11 mouse cellular contexts compared by ENCODE assay signal in the genomic region with DNA sequence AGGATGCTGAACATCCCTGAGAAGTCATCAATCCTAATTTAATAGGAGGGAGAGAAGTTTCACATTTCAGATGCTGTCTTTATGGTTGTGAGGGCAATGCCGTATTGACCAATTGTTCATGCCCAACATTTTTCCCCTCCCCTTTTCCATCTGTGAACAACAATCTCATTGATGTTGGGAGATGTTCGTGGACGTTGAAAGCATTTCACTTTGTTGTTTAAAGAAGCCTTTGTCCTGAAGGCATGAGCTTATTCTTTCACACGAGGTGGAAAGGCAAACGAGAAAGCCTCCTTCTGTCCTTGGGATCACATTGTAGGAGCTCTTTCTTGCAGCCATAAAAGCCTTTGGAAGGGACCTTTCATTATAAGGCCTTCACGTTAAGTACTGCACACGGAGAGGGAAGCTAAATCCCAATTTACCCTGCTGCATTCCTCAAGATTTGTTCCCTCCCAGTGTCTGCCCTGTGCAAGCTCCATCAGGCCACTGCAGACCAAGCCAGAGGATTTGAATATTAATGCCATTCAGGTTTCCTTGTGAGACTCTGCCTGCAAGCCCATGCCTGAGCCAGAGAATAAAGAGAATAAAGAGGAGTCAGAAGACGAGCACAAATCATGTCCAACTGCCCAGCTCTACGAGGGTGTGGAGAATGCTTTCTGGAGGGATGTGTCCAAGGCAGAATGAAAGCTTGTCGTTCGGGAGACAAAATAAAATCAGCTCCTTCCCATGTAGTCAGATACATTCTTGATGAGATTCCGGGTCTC.
A peak's percentile ranks its signal among the peaks of the same experiment; 100 is the strongest.
DNase-seq lines count a peak whose midpoint lies in the region; ATAC-seq lines count a peak whose summit lies in the region.
"Had no signal": no experiment of that assay in that cellular context is flagged by ENCODE, and none has a peak within 500 bp of the region (broad histone marks: within the 10 kb centered on the region; RNA-seq: fewer than 3 reads in every experiment).

No protein-coding gene starts in this region.

- no peak overlapping the region for H3K4me3 ChIP-seq in forebrain, embryonic 13.5 days
- H3K4me3 ChIP-seq in midbrain, embryonic 10.5 days, result peak overlapping the region; percentile 30
- H3K4me3 ChIP-seq in liver, embryonic 11.5 days (ENCODE audit: low read depth, low read length), result no peak overlapping the region
- H3K4me3 ChIP-seq: myocyte had no signal

- H3K27ac ChIP-seq in forebrain, embryonic 13.5 days, result peak overlapping the region; percentile 62
- H3K27ac ChIP-seq in midbrain, embryonic 10.5 days (replicated peaks), result peak overlapping the region; percentile 91
- no peak overlapping the region for H3K27ac ChIP-seq in liver, embryonic 11.5 days (ENCODE audit: low read depth, low read length)

- peak; percentile 34 for DNase-seq in retina, postnatal 1 day
- no peak for DNase-seq in retina, embryonic 14.5 days (ENCODE audit: low spot score)
- DNase-seq in midbrain, embryonic 10.5 days (ENCODE audit: low spot score), result peak; percentile 74
- DNase-seq in liver, embryonic 11.5 days (ENCODE audit: low spot score), result no peak
- DNase-seq in T-cell, adult 2 months (ENCODE audit: low spot score), result no peak
- DNase-seq in ovary, postnatal 36 days (ENCODE audit: low spot score), result no peak
- DNase-seq in cerebellum, adult 8-10 months, result no peak
- DNase-seq: adrenal gland, postnatal 10 days; heart, postnatal 10 days had no signal

- no peak overlapping the region for H3K9ac ChIP-seq in forebrain, embryonic 13.5 days
- no peak overlapping the region for H3K9ac ChIP-seq in liver, embryonic 11.5 days (ENCODE audit: low read depth, low read length)

- ATAC-seq in forebrain, embryonic 13.5 days, result peak; percentile 84
- ATAC-seq in liver, embryonic 11.5 days (replicated peaks; ENCODE audit: low FRiP score), result no peak

- H3K36me3 ChIP-seq in forebrain, embryonic 13.5 days (ENCODE audit: poor library complexity, severe bottlenecking), result no peaks in the 10 kb centered on the region
- no peaks in the 10 kb centered on the region for H3K36me3 ChIP-seq in midbrain, embryonic 10.5 days
- no peaks in the 10 kb centered on the region for H3K36me3 ChIP-seq in liver, embryonic 11.5 days (ENCODE audit: control insufficient read depth, insufficient read depth, low read length)

- peak overlapping the region; percentile 28 for H3K4me2 ChIP-seq in forebrain, embryonic 13.5 days
- H3K4me2 ChIP-seq in liver, embryonic 11.5 days, result no peak overlapping the region

- 6% methylated on average over 12 of the region's 12 CpGs for WGBS in forebrain, embryonic 13.5 days
- 13% methylated on average over 12 of the region's 12 CpGs for WGBS in midbrain, embryonic 10.5 days
- 60% methylated on average over 12 of the region's 12 CpGs for WGBS in liver, embryonic 11.5 days

- H3K27me3 ChIP-seq in forebrain, embryonic 13.5 days, result no peaks in the 10 kb centered on the region
- no peaks in the 10 kb centered on the region for H3K27me3 ChIP-seq in midbrain, embryonic 10.5 days (ENCODE audit: low read depth, poor library complexity, severe bottlenecking)
- H3K27me3 ChIP-seq in liver, embryonic 11.5 days (replicated peaks; ENCODE audit: control insufficient read depth, insufficient read depth, low read length), result no peaks in the 10 kb centered on the region

- H3K4me1 ChIP-seq in forebrain, embryonic 13.5 days, result peaks cover 16% of the 10 kb centered on the region
- peaks cover 42% of the 10 kb centered on the region for H3K4me1 ChIP-seq in midbrain, embryonic 10.5 days
- H3K4me1 ChIP-seq in liver, embryonic 11.5 days (replicated peaks; ENCODE audit: control insufficient read depth, insufficient read depth, low read length), result no peaks in the 10 kb centered on the region

- no peaks in the 10 kb centered on the region for H3K9me3 ChIP-seq in forebrain, embryonic 13.5 days (replicated peaks)
- H3K9me3 ChIP-seq in midbrain, embryonic 10.5 days (replicated peaks), result no peaks in the 10 kb centered on the region
- no peaks in the 10 kb centered on the region for H3K9me3 ChIP-seq in liver, embryonic 11.5 days (ENCODE audit: control insufficient read depth, low read length)

Comparison
In these comparisons a context has a peak if more than half of its experiments do, and no peak if none do; other contexts are left out.
1. DNase-seq: peak in retina, postnatal 1 day (single experiment) and midbrain, embryonic 10.5 days (single experiment); none in retina, embryonic 14.5 days (single experiment), liver, embryonic 11.5 days (single experiment), T-cell, adult 2 months (single experiment), ovary, postnatal 36 days (single experiment) and cerebellum, adult 8-10 months (single experiment).